In the genomic region with DNA sequence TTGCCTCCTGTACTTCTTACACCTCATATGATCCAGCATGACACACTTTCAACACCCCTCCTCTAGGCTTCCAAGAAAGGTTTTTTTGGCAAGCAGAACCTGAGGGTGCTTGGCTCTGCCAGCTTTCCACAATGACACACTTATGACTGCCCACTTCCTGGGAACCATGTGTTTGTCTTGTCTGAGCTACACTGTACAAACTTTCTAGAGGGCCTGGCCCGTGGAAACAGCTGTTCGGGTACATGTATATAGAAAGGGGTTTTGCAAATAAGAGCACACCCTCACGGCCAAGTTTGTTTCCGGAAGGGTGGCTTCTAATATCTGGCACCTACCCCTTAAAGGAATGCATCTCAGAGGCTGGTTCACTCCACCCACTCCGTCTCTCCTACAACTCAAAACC, we compare ENCODE assay signal across 29 mouse cellular contexts. TPM values are rescaled to one million over a fixed set of nuclear protein-coding genes. Genes with fewer than 3 reads are reported as not detected.
DNase-seq lines count a peak whose midpoint lies in the region; ATAC-seq and TF ChIP-seq lines count a peak whose summit lies in the region.
"Had no signal": no experiment of that assay in that cellular context is flagged by ENCODE, and none has a peak within 500 bp of the region (broad histone marks: within the 10 kb centered on the region; RNA-seq: fewer than 3 reads in every experiment).

No protein-coding gene starts in this region.

- H3K4me2 ChIP-seq in stomach, embryonic 14.5 days (replicated peaks; ENCODE audit: low read depth, low read length): no peak overlapping the region
- H3K4me2 ChIP-seq: embryonic facial prominence, embryonic 15.5 days; heart, embryonic 13.5 days; hindbrain, embryonic 14.5 days had no signal

- no peak for TF ChIP-seq CTCF in thymus, adult 2 months (IDR thresholded peaks at IDR 0.05; ENCODE audit: borderline replicate concordance, control insufficient read depth, extremely low read depth, insufficient read depth, low read length, poor library complexity)
- no peak for TF ChIP-seq CTCF in layer of hippocampus, adult 2 months (conservative IDR thresholded peaks at IDR 0.05)

- peak; percentile 31 for DNase-seq in 3T3-L1 (ENCODE audit: low read depth, low spot score)
- DNase-seq in brain, adult 2 months (ENCODE audit: low read depth, low spot score): peak; percentile 50
- peak; percentile 21 for DNase-seq in lung, postnatal 10 days
- DNase-seq in thymus, adult 2 months: no peak
- no peak for DNase-seq in layer of hippocampus, adult 2 months (ENCODE audit: low spot score in 2 of 2)
- DNase-seq in adrenal gland, adult 18-20 months (ENCODE audit: low spot score in 2 of 2): no peak
- DNase-seq: adrenal gland, postnatal 14 days; cerebellum, adult 11 months; cerebellum, postnatal 10 days; gastrocnemius, postnatal 10 days; heart, adult 11 months; heart, postnatal 36 days; left cerebral cortex, postnatal 4 days; liver; retina, postnatal 1 day; spleen, adult 18-20 months; thymus, postnatal 36 days had no signal

- no peak overlapping the region for H3K9ac ChIP-seq in stomach, embryonic 14.5 days (replicated peaks; ENCODE audit: low read depth, low read length)
- H3K9ac ChIP-seq: embryonic facial prominence, embryonic 15.5 days; heart, embryonic 13.5 days; hindbrain, embryonic 14.5 days had no signal

- H3K27me3 ChIP-seq in stomach, embryonic 14.5 days (ENCODE audit: control insufficient read depth, insufficient read depth, low read length): no peaks in the 10 kb centered on the region; the same call in 1 of the 2 replicates
- H3K27me3 ChIP-seq in thymus, adult 2 months (ENCODE audit: control insufficient read depth, insufficient read depth, low read length): no peaks in the 10 kb centered on the region
- H3K27me3 ChIP-seq: embryonic facial prominence, embryonic 15.5 days had no signal

- no peak overlapping the region for H3K27ac ChIP-seq in stomach, embryonic 14.5 days (ENCODE audit: low read length)
- no peak overlapping the region for H3K27ac ChIP-seq in thymus, adult 2 months (ENCODE audit: control insufficient read depth, insufficient read depth, low read length)
- no peak overlapping the region for H3K27ac ChIP-seq in layer of hippocampus, adult 2 months
- H3K27ac ChIP-seq: embryonic facial prominence, embryonic 15.5 days; heart, embryonic 13.5 days; hindbrain, embryonic 14.5 days had no signal

- H3K36me3 ChIP-seq in stomach, embryonic 14.5 days (ENCODE audit: control insufficient read depth, insufficient read depth, low read length): no peaks in the 10 kb centered on the region
- H3K36me3 ChIP-seq in thymus, adult 2 months (ENCODE audit: control insufficient read depth, insufficient read depth, low read length): no peaks in the 10 kb centered on the region
- H3K36me3 ChIP-seq: embryonic facial prominence, embryonic 15.5 days; heart, embryonic 13.5 days had no signal

- 0 out of 2 replicates have a peak, but pooled peaks have one; percentile 42 for ATAC-seq in stomach, embryonic 14.5 days (ENCODE audit: insufficient number of reproducible peaks, insufficient read depth, low FRiP score, low read depth)
- ATAC-seq: activated CD4-positive, CD25-positive, alpha-beta regulatory T cell, adult 4 months; CD4-positive, CD25-positive, alpha-beta regulatory T cell, adult 4 months; intestine, embryonic 16.5 days; midbrain, embryonic 16.5 days had no signal

- H3K9me3 ChIP-seq in stomach, embryonic 14.5 days (ENCODE audit: control insufficient read depth, low read depth, low read length): no peaks in the 10 kb centered on the region
- H3K9me3 ChIP-seq: embryonic facial prominence, embryonic 15.5 days; heart, embryonic 13.5 days had no signal

- WGBS in stomach, embryonic 14.5 days: 61% methylated on average over 5 of the region's 5 CpGs
- 76% methylated on average over 5 of the region's 5 CpGs for WGBS in thymus, adult 2 months

- TF ChIP-seq POLR2A in thymus, adult 2 months (IDR thresholded peaks at IDR 0.05; ENCODE audit: control insufficient read depth, extremely low read depth, insufficient read depth, low read length, poor library complexity): no peak

- H3K4me3 ChIP-seq in stomach, embryonic 14.5 days (ENCODE audit: low read depth, low read length): no peak overlapping the region
- no peak overlapping the region for H3K4me3 ChIP-seq in thymus, adult 2 months (ENCODE audit: control insufficient read depth, insufficient read depth, low read length)
- no peak overlapping the region for H3K4me3 ChIP-seq in layer of hippocampus, adult 2 months
- H3K4me3 ChIP-seq: embryonic facial prominence, embryonic 15.5 days; heart, embryonic 13.5 days had no signal

- H3K4me1 ChIP-seq in stomach, embryonic 14.5 days (ENCODE audit: control insufficient read depth, insufficient read depth, low read length): no peaks in the 10 kb centered on the region
- no peaks in the 10 kb centered on the region for H3K4me1 ChIP-seq in thymus, adult 2 months (replicated peaks; ENCODE audit: control insufficient read depth, insufficient read depth, low read length)
- H3K4me1 ChIP-seq: embryonic facial prominence, embryonic 15.5 days; heart, embryonic 13.5 days had no signal

RNA-seq across cellular contexts. Expression of a gene that starts 18.2 kb away (rescaled TPM):
- 1.5 and 2.6 TPM in 2 replicates for polyA plus RNA-seq in stomach, embryonic 14.5 days (2014; fragmentation: Nextera tagmentation; extraction: Ambion mirVana)
- polyA plus RNA-seq in thymus, adult 2 months (2012; rRNA removed): 0.32 and 0.43 TPM in 2 replicates
- total RNA-seq in layer of hippocampus, adult 2 months (2021): 10 to 100 TPM; 59.4 to 69.6 TPM
- under 1 TPM; 0.36 to 0.38 TPM for total RNA-seq in adrenal gland, adult 18-20 months (2021)
- total RNA-seq: heart, postnatal 36 days had no signal

RNA-seq across cellular contexts. Expression of a gene that starts 50.4 kb away (rescaled TPM):
- 83.4 and 86.2 TPM in 2 replicates for polyA plus RNA-seq in stomach, embryonic 14.5 days (2014; fragmentation: Nextera tagmentation; extraction: Ambion mirVana)
- polyA plus RNA-seq in thymus, adult 2 months (2012; rRNA removed): 10.8 and 12.0 TPM in 2 replicates
- total RNA-seq in layer of hippocampus, adult 2 months (2021): 10 to 100 TPM; 28.6 to 32.2 TPM
- total RNA-seq in adrenal gland, adult 18-20 months (2021): 10 to 100 TPM; 17.7 to 19.4 TPM

RNA-seq across cellular contexts. Expression of a gene that starts 51.1 kb away (rescaled TPM):
- not detected in 2 replicates for polyA plus RNA-seq in stomach, embryonic 14.5 days (2014; fragmentation: Nextera tagmentation; extraction: Ambion mirVana)
- polyA plus RNA-seq in thymus, adult 2 months (2012; rRNA removed): 0.04 TPM in 2 replicates
- total RNA-seq in layer of hippocampus, adult 2 months (2021): not detected
- not detected for total RNA-seq in adrenal gland, adult 18-20 months (2021)
- total RNA-seq: adrenal gland, postnatal 14 days; ES-E14; gastrocnemius, postnatal 10 days; heart, postnatal 36 days; layer of hippocampus, adult 18-20 months; left cerebral cortex, adult 18-20 months; left cerebral cortex, postnatal 4 days had no signal
- polyA plus RNA-seq: CD4-positive, CD25-positive, alpha-beta regulatory T cell, adult 4 months; heart, embryonic 13.5 days; intestine, embryonic 16.5 days; liver, embryonic 16.5 days had no signal

Comparison
In these comparisons a context has a peak if more than half of its experiments do, and no peak if none do; other contexts are left out.
1. DNase-seq: peak in 3T3-L1 (single experiment), brain, adult 2 months (single experiment) and lung, postnatal 10 days (single experiment); none in thymus, adult 2 months (single experiment), layer of hippocampus, adult 2 months (0 of 2) and adrenal gland, adult 18-20 months (0 of 2).
2. RNA of a gene that starts 18.2 kb away (total RNA-seq): 59.4 to 69.6 TPM in layer of hippocampus, adult 2 months; 0.36 to 0.38 TPM in adrenal gland, adult 18-20 months; every median in the first group is over 10 times any median in the second.